Mouse (Mus musculus): ENCODE measurements at regions not wholly inside any gene's neighbourhood (a gene's known extent, or its start where the extent isn't known, plus 50 kb on each side); places are given as distances from the start of the nearest gene placed in this dataset.

DNA sequence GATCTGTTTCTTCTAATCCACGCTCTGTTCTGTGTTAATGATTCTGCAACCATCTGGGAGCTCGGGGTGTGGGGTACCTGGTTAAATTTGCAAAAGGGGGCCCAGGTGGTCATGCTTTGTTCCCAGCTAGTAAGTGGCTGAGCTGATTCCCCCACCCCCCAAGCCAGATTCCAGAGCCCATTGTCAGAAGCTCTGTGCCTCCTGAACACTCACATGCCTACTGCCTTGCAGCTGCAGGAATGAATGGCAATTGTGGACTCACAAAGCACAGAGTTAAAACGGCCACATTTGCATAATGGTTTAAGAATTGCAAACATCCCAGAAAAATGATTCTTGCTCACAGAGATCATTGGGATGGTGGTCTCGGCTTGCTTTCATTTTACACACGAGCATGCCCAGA is 125.5 kb upstream of the Kcnj15 start:
- H3K4me2 ChIP-seq (ENCODE audit: insufficient read depth, low read depth, poor library complexity, severe bottlenecking): no peak overlapping the region

DNA sequence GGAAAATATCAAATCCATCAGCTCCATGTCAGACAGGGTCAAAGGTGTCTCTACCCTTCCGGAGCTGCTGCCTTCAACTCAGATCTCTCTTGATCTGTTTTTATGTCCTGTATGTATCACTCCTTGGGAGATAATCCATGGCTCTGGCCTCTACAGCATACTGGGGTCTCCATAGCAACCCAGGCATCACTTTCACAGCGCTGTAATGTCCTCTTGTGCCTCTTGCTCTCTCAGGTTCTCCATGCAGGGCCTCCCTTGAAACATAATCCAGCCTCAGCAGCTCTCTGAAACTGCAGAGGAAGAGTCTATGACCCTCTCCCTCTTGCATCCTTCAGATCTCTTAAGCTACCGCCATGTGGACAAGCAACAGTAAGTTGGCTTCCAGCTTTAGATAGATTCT is 118.5 kb upstream of the Kcnj15 start:
- Histone ChIP-seq H3K9me3 (replicated peaks; ENCODE audit: low read length) (no peaks in the 10 kb centered on the region), H3K9ac (ENCODE audit: insufficient read depth, low read depth) (no peak overlapping the region), H3K4me3 (replicated peaks in 1 of 3; ENCODE audit: low read depth in 2 of 3, low read length in 2 of 3, poor library complexity in 1 of 3) (no peak overlapping the region), H3K36me3 (replicated peaks in 1 of 2; ENCODE audit: control insufficient read depth in 1 of 2, insufficient read depth in 1 of 2, low read length in 1 of 2) (no peaks in the 10 kb centered on the region), H3K4me2 (ENCODE audit: insufficient read depth, low read depth, poor library complexity, severe bottlenecking) (no peak overlapping the region), H3K79me2 (replicated peaks; ENCODE audit: control insufficient read depth, extremely low read depth, insufficient read depth, poor library complexity, severe bottlenecking) (no peaks in the 10 kb centered on the region), H3K27me3 (replicated peaks) (peaks cover 64% of the 10 kb centered on the region), H3K4me1 (ENCODE audit: control insufficient read depth in 1 of 2, insufficient read depth in 2 of 2) (no peaks in the 10 kb centered on the region), H3K27ac (ENCODE audit: insufficient read depth, low read depth) (no peak overlapping the region)
- in situ Hi-C loops (cut with MboI; ENCODE audit: low pct_ligation_motif_present, low pct_unique_long_range_greater_than_20kb, low sequenced_read_pairs): no loop called here
- no peak for DNase-seq (ENCODE audit: extremely low read depth)
- TF ChIP-seq SMC3 (IDR thresholded peaks at IDR 0.05; ENCODE audit: low read depth, low read length) (no peak), USF2 (conservative IDR thresholded peaks at IDR 0.05; ENCODE audit: low read depth, low read length) (no peak), POLR2AphosphoS2 (IDR thresholded peaks at IDR 0.05; ENCODE audit: low read depth, low read length) (no peak), ZMIZ1 (IDR thresholded peaks at IDR 0.05; ENCODE audit: low read depth, low read length) (no peak), ZC3H11A (IDR thresholded peaks at IDR 0.05; ENCODE audit: low read depth, low read length) (no peak), USF1 (IDR thresholded peaks at IDR 0.05; ENCODE audit: low read depth, low read length) (no peak), ETS1 (conservative IDR thresholded peaks at IDR 0.05; ENCODE audit: low read depth, low read length) (no peak), SIN3A (IDR thresholded peaks at IDR 0.05; ENCODE audit: low read length) (no peak), TCF12 (IDR thresholded peaks at IDR 0.05; ENCODE audit: low read depth, low read length) (no peak), UBTF (IDR thresholded peaks at IDR 0.05; ENCODE audit: low read depth, low read length) (no peak), ZKSCAN1 (IDR thresholded peaks at IDR 0.05; ENCODE audit: borderline replicate concordance, low read depth, low read length) (no peak), BHLHE40 (IDR thresholded peaks at IDR 0.05; ENCODE audit: low read depth, low read length) (no peak), CTCF (conservative IDR thresholded peaks at IDR 0.05 in 1 of 2, IDR thresholded peaks at IDR 0.05 in 1 of 2; ENCODE audit: low read depth in 2 of 2, low read length in 2 of 2) (no peak), MXI1 (IDR thresholded peaks at IDR 0.05; ENCODE audit: low read depth, low read length) (no peak)
- dilution Hi-C loops (cut with MboI; ENCODE audit: extremely low pct_ligation_motif_present, extremely low pct_unique_long_range_greater_than_20kb, low sequenced_read_pairs): no loop called here

More for the DNA sequence above, 125.5 kb upstream of the Kcnj15 start:
- Histone ChIP-seq H3K4me1 (ENCODE audit: control insufficient read depth in 1 of 2, insufficient read depth in 2 of 2) (no peaks in the 10 kb centered on the region), H3K36me3 (replicated peaks in 1 of 2; ENCODE audit: control insufficient read depth in 1 of 2, insufficient read depth in 1 of 2, low read length in 1 of 2) (no peaks in the 10 kb centered on the region), H3K27ac (ENCODE audit: insufficient read depth, low read depth) (no peak overlapping the region), H3K79me2 (replicated peaks; ENCODE audit: control insufficient read depth, extremely low read depth, insufficient read depth, poor library complexity, severe bottlenecking) (no peaks in the 10 kb centered on the region), H3K4me3 (replicated peaks in 1 of 3; ENCODE audit: low read depth in 2 of 3, low read length in 2 of 3, poor library complexity in 1 of 3) (no peak overlapping the region), H3K9me3 (replicated peaks; ENCODE audit: low read length) (no peaks in the 10 kb centered on the region), H3K27me3 (replicated peaks) (peaks cover 79% of the 10 kb centered on the region), H3K9ac (ENCODE audit: insufficient read depth, low read depth) (no peak overlapping the region)
- no peak for DNase-seq (ENCODE audit: extremely low read depth)
- in situ Hi-C loops (cut with MboI; ENCODE audit: low pct_ligation_motif_present, low pct_unique_long_range_greater_than_20kb, low sequenced_read_pairs): no loop called here
- dilution Hi-C loops (cut with MboI; ENCODE audit: extremely low pct_ligation_motif_present, extremely low pct_unique_long_range_greater_than_20kb, low sequenced_read_pairs): no loop called here
- TF ChIP-seq UBTF (IDR thresholded peaks at IDR 0.05; ENCODE audit: low read depth, low read length) (no peak), POLR2A (IDR thresholded peaks at IDR 0.05; ENCODE audit: low read depth, low read length) (no peak), ZKSCAN1 (IDR thresholded peaks at IDR 0.05; ENCODE audit: borderline replicate concordance, low read depth, low read length) (no peak), MEF2A (IDR thresholded peaks at IDR 0.05; ENCODE audit: borderline replicate concordance, low read depth, low read length) (no peak), RAD21 (IDR thresholded peaks at IDR 0.05; ENCODE audit: low read depth, low read length) (no peak), JUN (IDR thresholded peaks at IDR 0.05; ENCODE audit: insufficient read depth, low read depth, low read length) (no peak), USF2 (conservative IDR thresholded peaks at IDR 0.05; ENCODE audit: low read depth, low read length) (no peak), JUND (conservative IDR thresholded peaks at IDR 0.05; ENCODE audit: low read depth, low read length) (no peak), MYC (IDR thresholded peaks at IDR 0.05; ENCODE audit: low read depth, low read length) (no peak), MXI1 (IDR thresholded peaks at IDR 0.05; ENCODE audit: low read depth, low read length) (no peak), E2F4 (IDR thresholded peaks at IDR 0.05; ENCODE audit: insufficient replicate concordance, low read depth, low read length) (no peak)
